Mouse (Mus musculus) gonadal fat pad, adult 2 months (tissue): Measurements from ENCODE around the gene Fasn. TPM values are rescaled to one million over a fixed set of nuclear protein-coding genes. Genes with fewer than 3 reads are reported as not detected.
A peak's percentile ranks its signal among the peaks of the same experiment; 100 is the strongest.
"Not testable (repeated sequence)": the region's sequence is repeated elsewhere in the genome, so short reads cannot be mapped to it uniquely, and the experiment has no call there.

Experiments used
- DNase-seq: peaks from one replicate; pipeline ENCODE4 v3.0.0-alpha.2; 2012; ENCODE audit warnings: low read depth
- polyA plus RNA-seq: library from polyadenylated mRNA; depleted of rRNA; stranded (reverse); fragments of >200 nt; gene quantifications from 2 replicates; pipeline ENCODE4 v1.2.3, GENCODE M21; 2012

Fasn gene
- polyA plus RNA-seq, 1 experiment = 4,379 TPM

DNA sequence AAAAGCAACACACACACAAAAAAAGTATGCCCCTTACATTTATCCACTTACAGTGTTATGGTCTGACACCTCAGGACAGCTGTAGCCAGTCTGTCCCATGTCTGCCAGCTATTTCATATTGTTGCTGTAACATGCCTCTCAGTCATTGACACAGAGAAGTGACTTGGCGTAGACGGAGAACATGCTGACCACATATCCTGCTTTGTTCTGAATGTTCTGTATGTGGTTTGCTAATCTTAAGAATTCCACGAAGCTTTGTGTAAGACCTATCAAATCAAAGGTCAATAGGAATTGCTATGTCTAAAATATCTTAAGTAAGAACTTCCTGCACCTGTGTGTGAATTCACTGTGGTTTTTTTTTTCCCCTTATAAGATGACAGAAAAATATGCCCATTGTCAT, 26.1 kb downstream of the Fasn start:
- no peak for DNase-seq

DNA sequence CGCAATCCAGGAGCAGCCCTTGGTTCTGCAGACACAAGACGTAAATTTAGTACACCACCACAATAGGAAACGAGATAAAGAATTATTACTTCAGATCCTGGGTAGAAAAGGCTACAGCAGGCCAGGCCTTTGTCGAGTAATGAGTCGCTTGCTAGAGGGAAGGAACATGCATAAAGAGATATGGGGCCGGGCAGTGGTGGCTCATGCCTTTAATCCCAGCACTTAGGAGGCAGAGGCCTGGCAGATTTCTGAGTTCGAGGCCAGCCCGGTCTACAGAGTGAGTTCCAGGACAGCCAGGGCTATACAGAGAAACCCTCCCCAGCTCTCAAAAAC, 27.8 kb downstream of the Fasn start:
- DNase-seq = no peak

DNA sequence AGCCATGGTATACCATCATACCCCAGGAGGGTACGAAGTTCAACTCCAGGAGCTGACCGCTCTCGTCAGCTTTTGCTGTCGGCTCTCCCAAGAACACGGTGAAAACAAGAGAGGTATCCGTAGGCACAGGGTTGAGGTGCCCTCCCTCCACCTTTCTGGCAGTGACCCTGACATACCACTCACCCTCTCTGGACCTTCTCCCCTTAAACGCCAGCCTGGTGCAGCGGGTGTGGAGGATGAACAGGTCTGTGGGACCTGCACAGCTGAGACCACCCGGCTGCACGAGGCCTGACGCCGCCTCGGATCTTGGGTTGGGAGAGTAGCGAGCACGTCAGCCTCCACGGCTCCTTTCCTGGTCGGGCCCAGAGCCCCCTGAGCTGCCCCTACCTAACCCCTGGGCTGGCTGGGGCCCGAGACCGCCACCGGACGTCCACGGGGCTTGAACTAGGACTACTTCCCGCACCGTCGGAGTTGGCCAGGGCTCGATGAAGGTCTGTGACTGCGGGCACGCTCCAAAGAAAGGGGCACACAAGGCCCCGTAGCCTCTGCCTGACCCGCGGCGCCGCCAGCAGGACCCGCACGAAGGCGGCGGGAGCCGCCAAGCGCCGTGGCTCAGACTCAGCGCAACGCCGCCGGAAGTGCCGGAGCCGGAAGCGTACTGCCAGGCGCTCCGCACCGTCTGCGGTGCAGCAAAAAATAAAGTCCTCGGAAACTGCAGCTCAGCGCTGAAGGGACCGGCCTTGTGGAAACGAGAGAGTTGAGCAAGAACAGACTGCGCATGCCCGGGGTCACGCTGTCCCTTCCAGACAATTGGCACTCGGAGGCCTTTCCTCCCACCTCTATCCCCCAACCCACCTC, 28.4 kb downstream of the Fasn start, which contains the start of gene Dus1l:
TSS of gene Dus1l (minus strand) at position 648 of the 858 bp plus-strand sequence.
- peak; percentile 59 for DNase-seq

DNA sequence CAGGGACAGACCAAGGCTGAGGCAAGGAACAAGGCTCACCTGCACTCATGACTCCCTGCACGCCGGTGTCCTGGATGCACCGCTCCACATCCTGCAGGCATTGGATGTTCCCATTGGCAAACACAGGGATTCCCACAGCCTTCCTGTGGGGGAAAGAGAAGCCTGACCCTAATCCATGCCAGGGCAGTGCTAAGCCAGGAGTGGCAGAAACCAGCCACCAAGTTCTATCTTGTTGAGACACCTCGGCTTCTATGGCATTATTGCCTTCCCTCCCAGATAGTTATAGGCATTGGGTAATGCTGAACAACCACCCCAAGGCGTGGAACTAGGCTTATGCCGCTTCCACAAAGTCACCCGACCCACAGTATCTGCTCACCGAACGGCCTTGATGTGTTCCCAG, 31.7 kb downstream of the Fasn start:
- DNase-seq = peak; percentile 63

DNA sequence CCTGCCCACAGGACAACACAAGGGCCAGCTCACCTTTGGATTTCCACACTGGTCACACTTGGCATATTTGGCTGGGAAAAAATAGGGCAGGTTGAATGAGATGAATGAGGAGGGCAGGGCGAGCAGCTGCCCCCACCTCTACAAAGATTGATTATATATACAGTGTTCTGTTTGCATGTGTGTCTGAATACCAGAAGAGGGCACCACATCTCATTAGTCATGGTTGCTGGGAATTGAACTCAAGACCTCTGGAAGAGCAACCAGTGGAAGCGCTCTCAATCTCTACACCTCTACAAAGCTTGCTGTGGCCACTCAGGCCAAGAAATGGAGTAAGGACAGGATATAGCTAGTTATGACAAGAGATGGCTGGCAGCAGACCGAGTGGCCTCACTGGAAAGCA, 34.5 kb downstream of the Fasn start:
- no peak for DNase-seq

DNA sequence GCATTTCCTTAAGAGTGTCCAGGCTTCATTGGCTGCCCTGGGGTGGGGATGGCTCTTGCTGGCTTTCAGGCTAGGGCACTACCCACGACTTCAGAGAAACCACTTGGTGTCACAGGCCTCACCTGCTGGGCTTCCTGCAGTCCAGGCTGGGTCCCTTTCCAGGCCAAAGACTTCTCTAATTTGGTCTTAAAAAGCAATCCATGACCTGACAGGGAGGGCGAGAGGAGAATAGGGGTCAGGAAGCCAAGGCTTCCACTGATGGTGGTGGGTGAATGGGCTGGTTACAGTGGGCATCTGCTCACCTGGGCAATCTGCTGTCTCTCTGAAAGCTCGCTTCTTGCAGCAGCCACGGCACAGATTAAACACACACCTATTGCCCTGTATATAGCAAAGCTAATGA, 35.0 kb downstream of the Fasn start:
- no peak for DNase-seq

DNA sequence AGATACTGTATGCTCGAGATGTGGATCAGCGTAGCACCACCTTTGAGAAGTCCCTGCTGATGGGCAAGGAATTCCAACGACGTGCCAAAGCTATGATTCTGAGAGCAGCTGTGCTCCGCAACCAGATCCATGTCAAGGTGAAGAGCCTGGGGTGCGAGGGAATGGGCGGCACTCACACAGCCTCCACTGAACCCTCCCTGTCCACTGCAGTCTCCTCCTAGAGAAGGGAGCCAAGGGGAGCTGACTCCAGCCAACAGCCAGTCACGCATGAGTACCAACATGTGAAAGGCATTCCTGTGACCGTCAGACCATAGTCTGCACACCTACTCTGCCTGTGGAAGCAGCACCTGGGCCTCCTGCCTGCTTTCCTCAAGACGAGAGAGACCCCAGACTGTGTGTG, 35.9 kb downstream of the Fasn start:
- DNase-seq = not testable (repeated sequence)

DNA sequence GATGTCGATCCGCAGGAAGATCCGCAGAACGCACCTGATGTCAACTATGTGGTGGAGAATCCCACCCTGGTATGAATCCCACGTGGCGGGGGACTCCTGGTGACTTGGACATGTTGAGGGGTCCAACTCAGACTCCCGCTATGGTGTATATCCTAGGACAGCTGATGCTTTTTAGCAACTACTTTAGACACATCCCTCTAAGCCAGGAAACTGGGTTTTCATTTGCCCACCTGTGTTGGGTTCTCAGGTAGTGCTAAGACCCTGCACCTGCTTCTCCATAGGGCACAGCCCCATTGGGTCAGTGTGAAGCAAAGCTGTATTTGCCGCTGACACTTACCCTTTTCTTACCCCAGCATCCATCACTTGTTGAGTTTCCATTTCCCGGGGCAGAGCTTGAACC, 39.2 kb downstream of the Fasn start:
- no peak for DNase-seq

DNA sequence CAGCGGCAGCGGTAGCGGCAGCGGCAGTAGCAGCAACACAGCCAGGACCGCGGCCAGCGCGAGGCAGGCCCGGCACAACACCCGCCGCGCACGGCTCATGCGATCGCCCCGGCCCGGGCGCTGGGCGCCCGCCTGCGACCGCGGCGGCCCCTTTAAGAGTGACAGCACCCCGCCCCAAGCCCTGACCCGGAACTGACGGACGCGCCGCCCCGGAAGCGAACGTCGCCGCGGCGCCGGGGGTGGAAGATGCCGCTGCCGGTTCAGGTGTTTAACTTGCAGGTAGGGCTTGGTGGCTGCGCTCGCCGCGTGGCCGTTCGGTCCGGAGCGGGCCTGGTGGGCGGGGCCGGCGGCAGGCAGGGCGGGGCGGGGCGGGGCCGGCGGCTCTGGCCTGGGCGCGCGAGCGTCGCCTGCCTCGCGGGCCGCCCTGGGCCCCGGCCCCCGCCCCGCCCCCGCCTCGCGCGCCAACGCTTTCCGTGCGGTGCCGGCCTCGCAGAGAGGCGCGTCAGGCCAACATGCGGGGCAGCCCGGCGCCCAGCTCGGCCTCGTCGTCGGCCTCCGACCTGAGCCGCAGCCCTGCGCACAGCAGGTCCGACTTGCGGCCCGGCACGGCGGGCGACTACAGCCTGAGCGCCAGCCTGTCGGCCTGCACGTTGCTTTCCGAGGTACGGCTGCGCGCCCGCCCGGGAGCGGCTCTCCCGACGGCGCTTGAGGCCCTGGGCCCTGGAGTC, 40.1 kb downstream of the Fasn start, which contains the start of the genes Rfng and Gps1:
TSS of gene Rfng (minus strand) at position 144 of the 728 bp plus-strand sequence.
TSS of gene Gps1 (plus strand) at position 209 of the 728 bp plus-strand sequence.
- DNase-seq = no peak

DNA sequence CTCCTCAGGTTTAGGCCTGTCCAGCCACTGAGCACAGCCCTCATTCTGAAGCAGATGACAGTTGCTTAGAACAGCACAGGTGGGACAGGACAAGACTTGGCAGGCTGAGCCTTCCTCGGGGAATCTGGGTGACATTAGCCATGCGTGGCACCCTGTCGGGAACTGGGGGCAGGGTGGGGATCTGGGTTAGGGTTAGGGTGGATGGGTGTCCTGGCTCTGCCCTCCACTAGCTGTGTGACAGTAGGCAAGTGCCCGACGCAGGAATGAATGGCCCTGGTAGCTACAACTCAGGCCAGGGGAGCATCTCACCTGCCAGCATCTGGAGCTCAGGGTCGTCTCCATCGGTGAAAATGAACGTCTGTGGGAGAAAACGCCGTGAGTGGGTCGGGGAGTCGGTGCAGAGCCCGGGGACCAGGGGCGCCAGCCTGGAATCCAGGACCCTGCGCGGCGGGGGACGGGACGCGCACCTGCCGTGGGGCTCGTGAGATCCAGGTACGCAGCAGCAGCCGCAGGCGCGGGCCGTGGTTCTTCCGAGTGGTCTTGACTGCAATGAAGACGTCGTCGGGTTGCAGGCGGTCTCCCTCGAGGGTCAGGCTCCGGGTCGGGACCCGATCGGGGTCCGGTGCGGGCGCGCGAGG, 40.8 kb downstream of the Fasn start:
- no peak for DNase-seq

DNA sequence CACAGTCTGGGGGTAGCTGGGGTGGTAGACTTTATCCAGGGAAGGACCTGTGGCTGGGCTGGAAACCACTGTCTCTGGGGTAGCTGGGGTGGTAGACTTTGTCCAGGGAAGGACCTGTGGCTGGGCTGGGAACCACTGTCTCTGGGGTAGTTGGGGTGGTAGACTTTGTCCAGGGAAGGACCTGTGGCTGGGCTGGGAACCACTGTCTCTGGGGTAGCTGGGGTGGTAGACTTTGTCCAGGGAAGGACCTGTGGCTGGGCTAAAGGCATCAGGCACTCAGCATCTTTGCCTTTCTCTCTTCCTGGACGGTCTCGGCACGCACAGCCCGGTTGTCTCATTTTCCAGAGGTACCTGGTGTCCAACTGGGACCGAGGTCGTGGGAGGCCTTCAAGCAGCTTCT, 43.0 kb downstream of the Fasn start:
- DNase-seq = not testable (repeated sequence)

DNA sequence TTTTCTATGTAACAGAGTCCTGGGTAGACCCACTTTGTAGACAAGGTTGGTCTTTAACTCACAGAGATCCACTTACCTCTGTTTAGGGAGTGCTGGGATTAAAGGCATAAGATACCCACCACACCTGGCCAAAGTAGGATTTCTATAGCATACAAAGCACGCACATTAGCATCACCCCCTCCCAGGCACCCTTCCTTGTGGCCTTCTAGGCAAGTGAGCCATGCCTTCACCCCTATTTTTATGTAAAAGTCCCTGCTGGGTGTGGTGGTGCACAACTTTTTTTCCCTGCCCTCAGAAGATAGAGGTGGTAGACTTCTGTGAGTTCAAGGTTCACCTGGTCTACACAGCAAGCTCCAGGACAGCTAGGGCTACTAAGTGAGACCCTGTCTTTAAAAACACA, 44.5 kb downstream of the Fasn start:
- DNase-seq = no peak

DNA sequence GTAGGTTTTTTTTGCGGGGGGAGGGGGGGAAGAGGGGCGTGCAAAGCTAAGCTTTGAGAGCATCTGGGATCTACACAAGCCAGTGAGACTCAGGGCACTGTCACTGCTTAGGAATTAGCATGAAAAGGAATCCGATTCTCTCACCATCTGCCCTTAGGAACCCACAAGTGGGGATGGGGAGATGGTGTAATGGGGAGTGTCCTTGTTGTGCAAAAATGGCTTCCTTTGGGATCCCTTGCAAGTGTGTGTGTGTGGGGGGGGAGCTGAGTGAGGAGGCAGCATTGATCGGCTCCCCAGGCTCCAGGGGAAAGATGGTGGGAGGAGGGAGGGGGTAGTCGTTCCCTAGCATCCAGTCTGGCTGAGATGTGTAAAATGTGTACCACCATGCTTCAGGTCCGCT, 47.2 kb downstream of the Fasn start:
- no peak for DNase-seq

DNA sequence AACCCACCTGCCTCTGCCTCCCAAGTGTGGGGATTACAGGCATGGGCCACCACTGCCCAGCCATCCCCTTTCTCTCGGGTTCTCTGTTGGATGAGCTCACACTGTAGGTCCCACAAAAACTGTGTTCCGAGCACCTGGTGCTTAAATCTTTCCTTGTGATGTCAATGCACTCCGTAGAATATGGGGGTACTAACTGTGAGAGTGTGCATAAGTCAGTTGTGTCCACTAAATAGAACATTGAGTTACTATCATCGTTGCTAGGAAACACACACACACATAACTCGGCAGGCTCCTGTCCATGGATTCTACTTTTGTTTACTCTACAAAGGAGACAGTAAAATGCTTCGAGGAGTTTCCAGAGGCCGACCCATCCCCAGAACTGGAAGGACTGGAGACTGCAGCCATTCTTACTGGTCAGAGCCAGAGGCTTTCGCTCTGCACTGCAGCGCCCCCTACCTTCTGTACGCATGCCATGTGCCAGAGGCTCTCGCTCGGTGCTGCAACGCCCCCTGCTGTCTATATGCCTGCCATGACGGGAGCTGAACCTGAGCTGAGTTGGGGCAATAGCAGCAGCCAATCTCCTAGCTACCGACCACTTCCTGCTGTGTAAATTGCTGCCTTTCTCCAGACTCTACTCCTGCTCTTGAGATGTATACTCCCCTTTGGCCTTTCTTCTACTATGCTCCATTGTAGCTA, 48.4 kb downstream of the Fasn start:
- DNase-seq = no peak

DNA sequence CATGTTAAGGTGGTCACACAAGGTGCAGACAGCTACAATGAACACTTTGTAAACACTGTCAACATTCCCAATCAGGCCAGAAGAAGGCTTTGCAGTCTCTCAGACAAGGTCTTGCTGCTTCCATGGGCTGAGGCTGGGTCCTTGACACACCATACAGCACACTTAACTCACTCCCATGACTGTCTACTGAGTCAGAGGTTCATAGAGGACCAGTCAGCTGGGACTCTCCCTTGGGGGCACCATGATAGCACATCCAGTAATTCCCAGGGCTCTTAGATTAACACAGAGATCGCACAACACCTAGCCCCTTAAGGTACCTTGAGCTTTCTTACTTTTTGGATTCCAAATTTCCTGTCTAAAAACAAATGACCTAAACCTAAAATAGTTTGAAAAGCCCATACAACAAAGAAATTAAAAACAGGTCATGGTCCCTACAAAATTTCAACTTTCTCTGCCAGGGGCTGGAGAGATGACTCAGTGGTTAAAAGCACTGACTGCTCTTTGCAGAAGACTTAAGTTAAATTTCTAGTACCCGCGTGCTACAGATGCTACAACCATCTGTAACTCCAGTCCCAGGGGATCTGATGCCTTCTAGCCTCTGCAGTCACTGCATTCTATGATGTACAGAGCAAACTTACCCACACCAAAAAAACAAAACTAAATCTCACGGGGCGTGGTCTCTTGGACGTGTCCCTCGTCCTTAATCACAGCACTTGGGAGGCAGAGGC, 50.7 kb downstream of the Fasn start:
- DNase-seq = no peak

DNA sequence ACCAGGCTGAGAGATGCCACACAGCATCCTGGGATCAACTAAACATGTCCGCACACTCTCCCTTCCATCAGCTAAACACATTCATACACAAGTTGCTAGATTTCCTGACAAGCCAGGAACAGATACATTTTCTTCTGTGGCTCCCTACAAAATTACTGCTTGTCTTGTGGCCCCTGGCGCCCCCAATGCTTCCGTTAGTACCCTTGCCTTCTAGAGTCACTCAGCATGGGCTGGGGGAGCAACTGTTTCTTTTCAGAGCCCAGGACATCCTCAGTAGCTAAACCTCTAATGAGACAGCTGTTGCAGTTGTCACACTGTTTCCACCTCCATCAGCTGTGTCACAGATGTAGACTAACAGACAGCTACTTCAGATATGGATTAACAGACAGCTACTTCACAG, 51.6 kb downstream of the Fasn start:
- no peak for DNase-seq

DNA sequence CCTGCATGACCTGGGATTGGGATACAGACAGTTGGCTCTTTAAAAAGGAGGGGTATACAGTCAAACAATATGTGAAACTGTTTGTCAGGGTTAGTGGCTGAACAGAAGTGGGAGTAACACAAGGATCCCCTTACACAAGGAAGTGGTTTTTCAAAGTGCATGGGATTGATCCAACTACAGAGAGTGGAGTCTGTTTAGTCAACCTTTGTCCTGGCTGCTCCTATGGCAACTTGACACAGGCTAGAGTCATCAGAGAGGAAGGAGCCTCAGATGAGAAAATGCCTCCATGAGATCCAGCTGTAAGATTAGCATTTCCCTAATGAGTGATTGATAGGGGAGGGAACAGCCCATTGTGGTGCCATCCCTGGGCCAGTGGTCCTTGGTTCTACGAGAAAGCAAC, 56.1 kb downstream of the Fasn start:
- no peak for DNase-seq

DNA sequence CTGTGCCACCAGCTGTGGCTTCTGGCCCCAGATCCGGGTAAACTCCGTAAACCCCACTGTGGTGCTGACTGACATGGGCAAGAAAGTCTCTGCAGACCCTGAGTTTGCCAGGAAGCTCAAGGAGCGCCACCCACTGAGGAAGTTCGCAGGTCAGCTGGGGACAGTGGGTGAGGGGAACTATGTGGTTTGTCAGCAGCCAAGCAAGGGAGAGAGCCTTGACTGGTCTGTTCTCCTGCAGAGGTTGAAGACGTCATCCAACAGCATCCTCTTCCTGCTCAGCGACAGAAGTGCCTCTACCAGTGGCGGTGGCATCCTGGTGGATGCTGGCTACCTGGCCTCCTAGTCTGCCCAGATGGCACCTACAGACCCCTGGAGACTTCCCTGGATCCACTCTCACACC, 57.3 kb downstream of the Fasn start:
- DNase-seq = not testable (repeated sequence)

DNA sequence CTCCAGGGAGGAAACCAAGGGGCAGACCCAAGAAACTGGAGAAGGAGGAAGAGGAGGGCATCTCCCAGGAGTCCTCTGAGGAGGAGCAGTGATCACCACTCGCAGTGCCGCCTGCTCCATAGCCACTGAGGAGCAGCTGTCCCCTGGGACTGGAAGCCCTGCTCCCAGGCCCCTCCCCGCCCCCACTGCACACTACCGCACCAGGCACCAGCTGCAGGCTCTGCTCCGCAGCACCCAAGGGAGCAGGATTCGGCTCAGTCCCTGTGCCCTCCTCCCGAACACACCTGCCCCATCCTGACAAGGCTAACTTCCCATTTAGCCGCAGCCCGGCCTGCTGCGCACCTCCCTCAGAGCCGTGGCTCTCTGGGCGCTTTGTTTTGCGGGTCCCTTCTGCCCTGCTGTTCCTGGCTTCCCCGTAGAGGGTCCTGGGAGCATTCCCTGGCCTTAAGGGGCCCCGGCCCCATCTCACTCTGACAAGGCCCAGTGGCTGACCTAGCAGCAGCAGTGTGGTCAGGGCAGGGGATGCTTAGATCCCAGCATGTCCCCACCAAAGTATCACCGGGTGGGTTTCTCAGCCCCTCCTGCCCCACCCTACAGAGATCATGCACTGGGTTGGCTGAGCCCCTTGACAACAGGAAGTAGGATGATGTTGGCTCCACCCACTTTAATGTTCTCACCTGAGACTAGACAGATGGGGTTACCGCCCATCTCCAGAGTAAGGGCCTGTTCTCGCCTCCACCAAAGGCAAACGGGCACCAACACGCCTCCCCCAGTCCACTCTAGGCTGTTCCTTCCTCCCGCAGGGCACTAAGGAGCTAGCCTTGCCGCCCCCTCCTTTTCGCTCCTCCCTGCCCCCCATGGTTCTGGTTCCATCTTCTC, 61.0 kb downstream of the Fasn start:
- not testable (repeated sequence) for DNase-seq

DNA sequence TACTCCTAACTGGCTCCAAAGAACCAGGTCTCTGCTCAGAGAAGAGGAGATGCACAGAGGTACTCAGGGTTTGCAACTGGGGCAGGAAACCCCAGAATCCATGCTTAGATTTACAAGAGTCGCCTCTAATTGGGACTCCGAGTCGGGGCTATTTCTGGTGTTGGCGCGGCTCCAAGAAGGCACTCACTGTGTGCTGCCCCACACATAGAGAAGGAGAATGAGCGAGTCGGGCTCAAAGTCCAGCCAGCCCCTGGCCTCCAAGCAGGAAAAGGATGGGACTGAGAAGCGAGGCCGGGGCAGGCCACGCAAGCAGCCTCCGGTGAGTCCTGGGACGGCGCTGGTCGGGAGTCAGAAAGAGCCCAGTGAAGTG, 61.7 kb downstream of the Fasn start, which contains the start of gene Hmga1b:
TSS of gene Hmga1b (plus strand) at position 123 of the 370 bp plus-strand sequence.
- DNase-seq = not testable (repeated sequence)
